Mouse (Mus musculus): Measurements from ENCODE around the gene Pdzph1. TPM values are rescaled to one million over a fixed set of nuclear protein-coding genes. Genes with fewer than 3 reads are reported as not detected.
A peak's percentile ranks its signal among the peaks of the same experiment; 100 is the strongest.

Pdzph1 gene
- total and polyA plus RNA-seq, 2 experiments from 2014 or later = 1.5 to 3.2 TPM

GRCm38 (mm10) chr17:58870795-58871194 lies 120.4 kb downstream of the Pdzph1 start:
- H3K9ac ChIP-seq (replicated peaks; ENCODE audit: low read length) = no peak overlapping the region
- no peaks in the 10 kb centered on the region for H3K4me1 ChIP-seq (ENCODE audit: insufficient read depth, low read length)
- ATAC-seq = peak; percentile 70
- H3K36me3 ChIP-seq (ENCODE audit: insufficient read depth, low read length) = no peaks in the 10 kb centered on the region
- H3K27ac ChIP-seq = no peak overlapping the region
- H3K27me3 ChIP-seq (ENCODE audit: insufficient read depth, low read length) = no peaks in the 10 kb centered on the region
- H3K9me3 ChIP-seq (ENCODE audit: low read length) = no peaks in the 10 kb centered on the region
- no peak overlapping the region for H3K4me3 ChIP-seq (ENCODE audit: low read length)
- DNase-seq (ENCODE audit: low spot score) = peak; percentile 75
- H3K4me2 ChIP-seq (ENCODE audit: low read depth, low read length) = no peak overlapping the region
- TF ChIP-seq CTCF (IDR thresholded peaks at IDR 0.05; ENCODE audit: low read depth) = peak; percentile 78

Other genes with a start within 250 kb of the Pdzph1 start
- 2.3 and 5.9 TPM in 2 replicates for gene Nudt12, start 22.0 kb upstream of the Pdzph1 start, total RNA-seq (2014; rRNA removed)
- gene Nudt12, start 22.0 kb upstream of the Pdzph1 start, polyA plus RNA-seq (2015; fragmentation: Nextera tagmentation; extraction: Ambion mirVana) = 2.0 and 3.5 TPM in 2 replicates

Measured in hindbrain, postnatal 0 days (tissue).